Mouse (Mus musculus) layer of hippocampus, adult 2 months (tissue): Measurements from ENCODE around the gene Grk5. TPM values are rescaled to one million over a fixed set of nuclear protein-coding genes. Genes with fewer than 3 reads are reported as not detected.

Source experiments
- DNase-seq, 2 experiments: peaks; one replicate each; pipeline ENCODE4 v3.0.0; 2022; ENCODE audit warnings: low spot score in 2 of 2
- H3K27ac ChIP-seq: fragments of 200-600 bp; 2 replicates; pipeline ENCODE4 v1.8.1; 2022
- H3K4me3 ChIP-seq: fragments of 200-600 bp; 2 replicates; pipeline ENCODE4 v1.8.1; 2022; ENCODE audit warnings: mild to moderate bottlenecking
- CTCF ChIP-seq: fragments of 200-600 bp; conservative IDR thresholded peaks from 2 replicates; pipeline ENCODE4 v1.8.1; 2022; ENCODE audit warnings: antibody characterized with exemption, mild to moderate bottlenecking, moderate library complexity
- total RNA-seq, 2 experiments: library from RNA; stranded (reverse); gene quantifications; 2 replicates each; pipeline ENCODE4 v1.2.3; 2021

Gene Grk5
- total RNA-seq, 2 experiments from 2014 or later: 10.4 to 11.5 TPM

DNA sequence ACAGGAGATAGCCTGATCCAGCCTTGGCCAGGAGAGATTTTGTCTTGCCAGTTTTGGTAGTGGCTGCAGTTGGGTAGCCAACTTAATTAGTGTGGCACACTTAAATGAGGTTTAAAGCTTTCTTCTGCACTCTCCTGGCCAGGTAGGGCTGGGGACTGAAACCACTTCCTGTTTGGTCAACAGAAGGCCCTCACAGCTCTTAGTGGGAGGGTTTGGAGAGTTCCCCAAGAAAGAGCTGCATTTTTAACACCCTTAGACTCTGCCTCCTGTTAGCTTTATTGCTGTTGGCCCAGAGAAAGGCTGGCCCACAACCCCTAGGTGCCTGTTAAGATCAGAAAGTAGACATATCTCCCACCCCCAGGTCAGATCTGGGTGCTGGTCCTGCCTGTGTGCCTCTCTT is 45.5 kb downstream of the Grk5 start:
- TF ChIP-seq CTCF: no peak
- Histone ChIP-seq H3K27ac (no peak overlapping the region), H3K4me3 (no peak overlapping the region)
- no peak for DNase-seq

DNA sequence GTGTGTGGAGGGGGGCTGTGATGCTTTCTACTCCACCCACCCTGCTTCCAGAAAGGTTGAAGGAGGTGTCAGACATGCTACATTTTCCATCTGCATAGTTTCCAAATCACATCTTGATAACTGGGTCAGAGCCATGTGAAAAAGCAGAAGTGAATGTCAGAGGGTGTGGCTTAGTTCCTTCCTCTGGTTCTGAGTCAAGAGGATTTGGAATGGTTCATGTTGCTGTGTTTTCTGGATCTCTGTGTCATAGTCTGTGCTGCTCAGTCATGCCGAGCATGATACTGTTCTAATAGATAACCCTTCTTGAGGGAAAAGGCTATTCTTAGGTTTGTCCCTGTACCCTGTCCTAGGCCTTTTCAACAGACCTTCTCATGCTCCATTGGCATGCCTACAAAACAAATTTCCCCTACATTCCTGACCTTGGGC is 50.4 kb downstream of the Grk5 start:
- DNase-seq: no peak
- no peak for TF ChIP-seq CTCF
- peak overlapping the region; percentile 19; the same call in 1 of the 2 replicates for H3K27ac ChIP-seq
- no peak overlapping the region for H3K4me3 ChIP-seq

DNA sequence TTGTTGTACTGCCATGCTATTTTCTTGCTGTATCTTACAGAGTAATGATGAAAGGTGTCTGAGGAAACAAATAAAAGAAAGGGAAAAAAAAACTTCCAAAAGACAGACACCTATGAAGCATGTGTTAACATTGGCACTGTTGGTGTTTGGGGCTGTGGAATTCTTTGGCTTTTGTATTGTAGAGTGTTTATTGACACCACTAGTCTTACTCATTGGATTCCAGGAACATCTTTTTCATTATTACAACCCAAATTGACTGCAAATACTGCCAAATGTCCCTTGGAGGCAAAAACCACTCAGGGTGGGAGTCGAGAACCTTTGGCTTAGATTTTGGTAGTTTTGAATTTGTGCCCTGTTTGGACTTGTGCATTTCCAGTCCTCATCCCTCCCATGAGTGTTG is 51.3 kb downstream of the Grk5 start:
- Histone ChIP-seq H3K27ac (0 out of 2 replicates have a peak overlapping the region, but pooled peaks have one; percentile 3), H3K4me3 (no peak overlapping the region)
- no peak for DNase-seq
- TF ChIP-seq CTCF: no peak

DNA sequence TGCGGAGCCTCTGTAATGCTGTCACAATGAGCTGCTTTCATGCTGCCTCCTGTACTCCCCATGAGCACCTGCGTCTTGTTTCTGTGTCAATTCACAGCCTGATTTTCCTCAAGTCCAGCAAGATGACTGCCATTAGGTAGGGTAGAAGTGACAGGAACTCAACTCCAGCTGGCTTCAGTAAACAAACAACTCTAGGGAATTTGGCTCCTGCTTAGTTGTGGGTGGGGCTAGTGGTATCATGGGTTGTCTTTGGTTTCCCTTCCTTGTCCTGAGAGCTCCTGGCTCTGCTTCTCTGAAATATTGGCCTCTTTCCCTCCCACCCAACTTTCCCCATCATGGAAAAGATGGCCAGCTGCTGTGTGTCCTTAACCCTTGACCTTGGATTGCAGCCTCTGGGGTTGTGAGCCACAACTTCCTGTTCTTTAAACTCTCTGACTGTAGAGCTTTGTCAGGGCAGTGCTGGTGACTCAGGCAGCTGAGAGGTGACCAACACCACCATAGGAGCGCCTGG is 56.3 kb downstream of the Grk5 start:
- H3K27ac ChIP-seq: peak overlapping the region; percentile 20; the same call in 1 of the 2 replicates
- no peak for DNase-seq
- no peak overlapping the region for H3K4me3 ChIP-seq
- no peak for TF ChIP-seq CTCF

DNA sequence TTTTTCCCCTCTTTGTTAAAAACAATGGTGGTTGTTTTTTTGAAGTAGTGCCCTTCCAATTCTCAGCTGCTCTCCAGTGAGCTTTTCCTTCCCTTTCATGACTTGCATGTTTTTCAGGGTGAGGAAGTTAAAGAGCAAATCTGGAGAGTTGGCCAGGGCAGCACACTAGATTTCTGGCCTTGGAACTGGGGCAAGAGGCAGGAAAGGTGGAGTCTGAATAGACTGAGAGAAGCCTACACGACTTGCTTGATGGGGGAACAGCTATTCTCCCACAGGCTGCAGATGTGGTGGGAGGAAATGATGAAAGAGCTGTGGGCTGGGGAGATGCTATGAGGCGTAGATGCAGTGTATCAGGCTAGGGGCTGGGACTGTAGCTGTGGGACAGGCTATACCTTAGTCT is 57.1 kb downstream of the Grk5 start:
- Histone ChIP-seq H3K4me3 (no peak overlapping the region), H3K27ac (peak overlapping the region; percentile 20; the same call in 1 of the 2 replicates)
- no peak for DNase-seq
- no peak for TF ChIP-seq CTCF

DNA sequence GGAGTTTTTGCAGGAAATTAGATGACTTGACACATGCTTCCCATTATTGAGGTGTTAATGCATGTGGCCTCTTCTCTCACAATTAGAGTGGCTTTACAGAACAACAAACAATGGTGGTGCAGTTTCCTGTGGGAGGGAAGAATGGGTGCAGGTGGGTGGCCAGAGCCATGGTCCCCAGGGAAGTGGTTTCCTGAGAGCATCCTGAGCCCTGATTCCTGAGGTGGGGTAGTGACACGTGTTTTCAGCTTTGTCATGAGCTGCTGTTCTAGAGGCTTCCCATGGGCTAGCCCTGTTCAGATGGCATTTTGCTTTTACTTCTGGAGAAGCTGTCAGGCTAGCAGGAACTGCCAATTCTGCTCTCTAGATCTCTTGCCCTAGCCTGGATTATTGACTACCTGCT is 59.4 kb downstream of the Grk5 start:
- Histone ChIP-seq H3K4me3 (no peak overlapping the region), H3K27ac (no peak overlapping the region; the same call in 1 of the 2 replicates)
- TF ChIP-seq CTCF: no peak
- DNase-seq: no peak

DNA sequence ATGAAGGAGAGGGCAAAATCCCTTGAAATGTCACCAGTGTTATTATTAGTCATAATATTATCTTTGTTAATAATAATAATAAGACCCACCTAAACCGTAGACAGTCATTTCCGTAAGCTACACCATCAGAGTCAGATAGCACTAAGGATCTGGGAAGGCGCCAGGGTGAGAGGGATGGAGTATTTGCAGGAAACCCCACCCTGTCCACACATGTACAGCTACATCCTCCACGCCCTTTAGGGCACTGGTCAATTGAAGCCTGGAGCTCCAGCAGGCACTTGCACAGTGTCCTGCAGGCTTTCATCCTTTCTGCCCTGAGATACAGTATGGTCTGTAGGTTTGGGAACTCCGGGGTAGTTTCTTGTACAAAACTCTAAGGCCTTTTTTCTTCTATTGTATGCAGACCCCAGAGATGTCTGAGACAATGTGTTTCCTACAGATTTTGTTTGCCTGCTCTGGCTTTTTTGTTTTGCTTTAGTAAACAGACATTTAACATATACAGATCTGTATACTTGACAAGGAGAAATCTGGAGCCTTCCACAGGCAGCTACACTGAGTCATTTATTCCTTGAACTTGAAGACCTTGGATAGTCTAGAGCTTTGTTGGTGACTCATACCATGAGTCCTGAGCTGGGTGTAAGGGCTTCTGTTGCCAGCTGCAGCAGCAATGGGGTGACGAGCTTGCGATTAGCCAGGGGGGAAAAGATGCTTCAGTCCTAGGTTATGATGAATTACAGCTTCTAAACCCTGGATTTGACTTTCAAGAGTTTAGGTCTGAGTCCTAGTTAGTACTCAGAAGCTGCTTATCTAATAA is 60.7 kb downstream of the Grk5 start:
- H3K27ac ChIP-seq: no peak overlapping the region

DNA sequence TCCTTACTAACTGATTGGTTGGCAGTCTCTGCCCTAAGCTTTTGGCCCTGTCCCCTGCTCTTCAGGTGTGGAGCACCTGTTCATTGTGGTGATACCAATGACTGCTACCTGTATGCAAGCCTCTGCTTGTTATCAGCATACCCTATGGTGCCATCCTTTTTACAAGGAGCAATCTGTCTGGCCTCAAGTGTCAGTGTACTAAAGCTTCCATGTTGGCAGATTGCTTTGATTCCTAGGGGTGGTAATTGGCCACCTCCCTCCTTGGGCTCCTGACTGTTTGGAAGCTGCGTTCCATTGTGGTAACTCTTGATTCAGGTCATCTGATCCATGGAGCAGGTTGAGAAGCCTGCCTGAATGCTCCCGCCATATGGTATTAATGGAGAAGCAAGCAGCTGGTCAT is 65.6 kb downstream of the Grk5 start:
- H3K4me3 ChIP-seq: no peak overlapping the region
- no peak overlapping the region for H3K27ac ChIP-seq
- DNase-seq: no peak
- TF ChIP-seq CTCF: no peak

More for the DNA sequence above, 60.7 kb downstream of the Grk5 start:
- no peak for TF ChIP-seq CTCF
- DNase-seq: no peak
- no peak overlapping the region for H3K4me3 ChIP-seq

DNA sequence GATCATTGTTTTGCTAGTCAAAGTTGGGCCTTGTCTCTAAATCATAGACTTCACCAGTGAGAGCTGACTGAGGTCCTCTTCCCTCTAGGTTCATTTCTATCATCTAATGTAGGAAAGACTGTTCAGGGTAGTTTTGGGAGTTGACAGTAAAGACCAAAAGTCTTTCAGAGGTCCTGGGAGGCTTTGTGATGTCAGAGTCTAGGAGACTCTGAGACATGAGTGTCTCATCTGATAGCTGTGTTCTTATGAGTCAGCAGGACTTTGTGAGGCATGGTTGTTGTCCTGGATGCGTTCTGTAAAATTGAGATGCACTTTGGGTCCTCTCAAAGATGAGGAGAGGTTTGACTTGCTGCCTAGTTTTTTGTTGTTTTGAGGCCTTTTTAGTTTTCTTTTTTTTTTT is 66.2 kb downstream of the Grk5 start:
- no peak for TF ChIP-seq CTCF
- Histone ChIP-seq H3K4me3 (no peak overlapping the region), H3K27ac (no peak overlapping the region)
- DNase-seq: no peak

DNA sequence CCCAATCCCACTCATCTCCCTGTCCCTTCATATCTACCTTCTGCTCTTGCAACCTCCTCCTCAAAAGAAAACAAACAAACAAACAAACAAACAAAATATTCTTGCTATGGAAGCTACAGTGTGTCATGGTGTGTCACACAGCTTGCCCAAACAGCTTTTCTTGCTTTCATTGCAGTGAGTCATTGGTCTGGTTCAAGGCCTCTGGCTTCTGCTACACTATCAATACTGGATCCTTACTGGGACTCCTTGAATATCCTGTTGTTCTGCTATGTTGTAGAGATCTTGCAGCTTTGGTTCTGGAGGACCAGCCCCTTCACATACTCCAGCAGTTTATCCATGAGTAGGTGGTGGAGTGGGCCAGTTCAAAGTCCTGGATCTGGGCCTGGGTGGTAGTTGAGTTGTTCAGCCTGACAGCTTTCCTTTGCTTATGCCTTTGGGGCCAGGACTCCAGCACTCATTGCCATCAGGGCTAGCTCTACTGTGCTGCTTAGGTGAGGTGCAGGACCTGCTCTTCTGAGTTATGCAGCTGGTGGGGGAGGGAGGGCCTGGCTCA is 66.7 kb downstream of the Grk5 start:
- no peak overlapping the region for H3K4me3 ChIP-seq
- TF ChIP-seq CTCF: no peak
- DNase-seq: no peak
- H3K27ac ChIP-seq: no peak overlapping the region

DNA sequence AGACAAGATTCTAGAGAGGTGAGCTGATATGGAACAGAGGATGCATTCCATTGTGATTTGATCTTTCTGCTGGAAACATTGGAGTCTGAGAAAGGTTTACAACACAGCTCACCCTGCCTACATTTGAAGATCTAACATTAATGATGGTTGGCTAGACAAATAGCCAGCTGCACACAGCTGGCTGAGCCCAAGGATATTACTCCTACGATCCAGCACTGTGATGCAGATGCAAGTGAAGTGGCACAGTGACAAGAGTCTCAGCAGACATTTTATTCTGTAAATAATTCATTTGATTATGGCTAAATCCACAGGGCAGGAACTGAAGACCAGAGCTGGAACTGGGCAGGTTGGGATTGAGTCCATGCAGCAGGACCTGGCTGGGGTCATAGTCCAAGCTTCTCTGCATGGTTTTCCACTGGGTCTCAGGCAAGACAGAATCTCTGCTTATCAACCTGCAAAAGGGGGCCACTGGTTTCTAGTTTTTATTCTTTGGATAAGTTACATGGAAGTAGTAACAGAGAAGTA is 70.2 kb downstream of the Grk5 start:
- H3K4me3 ChIP-seq: no peak overlapping the region
- no peak overlapping the region for H3K27ac ChIP-seq
- no peak for TF ChIP-seq CTCF
- DNase-seq: no peak

DNA sequence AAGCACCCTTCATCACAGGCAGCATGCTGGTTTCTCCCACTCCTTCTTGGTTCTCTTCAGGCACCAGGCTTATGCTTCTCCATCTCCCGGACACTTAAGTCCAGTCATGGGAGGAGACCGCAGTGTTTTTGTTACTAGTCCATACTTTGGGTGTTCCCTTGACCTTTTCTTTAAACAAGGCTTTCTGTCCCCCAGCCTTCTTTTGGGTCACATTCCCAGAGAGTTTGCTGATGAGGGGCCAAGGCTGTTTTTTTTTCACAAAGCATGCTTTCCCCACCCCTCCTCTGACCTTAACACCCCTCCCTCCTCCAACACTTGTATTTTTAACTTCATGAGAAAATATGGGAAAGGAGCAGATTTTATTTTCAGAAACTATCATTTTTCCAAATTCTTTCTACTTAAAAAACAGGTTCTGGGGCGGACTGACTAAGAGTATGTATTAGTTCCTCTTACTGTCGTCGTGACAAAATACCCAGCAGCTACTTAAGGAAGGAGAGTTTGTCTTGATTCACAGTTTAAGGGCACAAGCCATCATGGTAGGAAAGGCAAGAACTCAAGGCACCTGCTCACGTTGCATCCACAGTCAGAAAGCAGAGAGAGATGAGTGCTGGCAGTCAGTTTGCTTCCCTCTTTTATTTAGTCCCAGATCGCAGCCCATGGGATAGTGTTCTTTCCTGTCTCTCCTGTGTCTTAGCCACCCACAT is 73.0 kb downstream of the Grk5 start:
- TF ChIP-seq CTCF: no peak
- H3K27ac ChIP-seq: no peak overlapping the region
- DNase-seq: no peak
- H3K4me3 ChIP-seq: no peak overlapping the region

DNA sequence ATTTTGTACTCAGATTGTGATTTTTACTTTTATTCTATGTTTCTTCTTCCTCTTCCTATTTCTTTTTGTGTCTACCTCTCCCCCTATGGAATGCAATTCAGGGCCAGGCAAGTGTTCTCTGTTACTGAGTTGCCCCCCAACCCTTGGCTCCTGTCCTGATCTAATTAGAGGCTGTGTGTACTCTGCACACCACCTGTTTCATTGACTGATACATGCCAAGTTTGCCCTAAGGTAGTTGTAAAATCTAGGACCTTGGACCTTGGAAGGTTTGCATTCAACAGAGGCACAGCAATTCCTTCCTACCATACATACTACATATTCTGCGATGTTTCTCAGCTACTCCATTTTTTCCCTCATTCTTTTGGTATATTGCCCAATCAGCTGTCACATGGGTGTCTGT is 78.4 kb downstream of the Grk5 start:
- DNase-seq: no peak
- TF ChIP-seq CTCF: no peak
- no peak overlapping the region for H3K4me3 ChIP-seq
- H3K27ac ChIP-seq: no peak overlapping the region
